Mouse (Mus musculus) forebrain, postnatal 0 days (tissue): ENCODE results near the gene Uckl1. TPM values are rescaled to one million over a fixed set of nuclear protein-coding genes. Genes with fewer than 3 reads are reported as not detected.

Source experiments
- ATAC-seq: fragments of 200-750 bp; cut with Nextera tagmentation; 2 replicates; pipeline ENCODE4 v1.8.0; 2017; ENCODE audit warnings: mild to moderate bottlenecking, moderate library complexity
- DNase-seq: peaks from one replicate; pipeline ENCODE4 v3.0.0-alpha.2; 2015
- H3K27ac ChIP-seq: fragments of 300-500 bp; sonication (generic); 2 replicates; pipeline ENCODE4 v1.5.1; 2014; ENCODE audit warnings: low read depth, mild to moderate bottlenecking, antibody characterized with exemption, low read length, moderate library complexity, mixed read lengths
- H3K27me3 ChIP-seq: fragments of 300-500 bp; sonication (generic); 2 replicates; pipeline ENCODE4 v1.6.1; 2014; ENCODE audit warnings: mild to moderate bottlenecking, low read length, mixed read lengths; ENCODE audit not compliant: insufficient read depth
- H3K36me3 ChIP-seq: fragments of 300-500 bp; sonication (generic); 2 replicates; pipeline ENCODE4 v1.6.1; 2014; ENCODE audit warnings: mild to moderate bottlenecking, moderate library complexity; ENCODE audit not compliant: insufficient read depth
- H3K4me1 ChIP-seq: fragments of 300-500 bp; sonication (generic); 2 replicates; pipeline ENCODE4 v1.6.1; 2014; ENCODE audit warnings: antibody characterized with exemption; ENCODE audit not compliant: insufficient read depth
- H3K4me2 ChIP-seq: fragments of 300-500 bp; sonication (generic); 2 replicates; pipeline ENCODE4 v1.6.1; 2014; ENCODE audit warnings: low read depth, mild to moderate bottlenecking, moderate library complexity
- H3K4me3 ChIP-seq: fragments of 300-500 bp; sonication (generic); 2 replicates; pipeline ENCODE4 v1.5.1; 2014; ENCODE audit warnings: low read depth, low read length, mixed read lengths
- H3K9ac ChIP-seq: fragments of 300-500 bp; sonication (generic); 2 replicates; pipeline ENCODE4 v1.6.1; 2014; ENCODE audit warnings: mild to moderate bottlenecking
- H3K9me3 ChIP-seq: fragments of 300-500 bp; sonication (generic); 2 replicates; pipeline ENCODE4 v1.6.1; 2016; ENCODE audit warnings: low read length
- CTCF ChIP-seq: sonication (generic); IDR thresholded peaks from 2 replicates; pipeline ENCODE4 v1.5.1; 2016; ENCODE audit warnings: antibody characterized with exemption, control low read depth, low read depth
- WGBS: fragments of 180-500 bp; shearing (Covaris S2); extraction: QIAGEN DNeasy Blood & Tissue Kit; methylation state at CpG from one replicate; pipeline ENCODE4 v1.1.7; 2014; 5-methylcytosine and 5-hydroxymethylcytosine counted together
- polyA plus RNA-seq: library from polyadenylated mRNA; unstranded; fragments of >200 nt; fragmentation: Nextera tagmentation; extraction: Ambion mirVana; gene quantifications from 2 replicates; pipeline ENCODE4 v1.2.1, GENCODE M21; 2015
- total RNA-seq: library from RNA; depleted of rRNA; stranded (reverse); fragments of >200 nt; gene quantifications from 2 replicates; pipeline ENCODE4 v1.2.3, GENCODE M21; 2014

Uckl1 gene
- total and polyA plus RNA-seq, 2 experiments from 2014 or later, result 42.7 to 55.8 TPM

DNA sequence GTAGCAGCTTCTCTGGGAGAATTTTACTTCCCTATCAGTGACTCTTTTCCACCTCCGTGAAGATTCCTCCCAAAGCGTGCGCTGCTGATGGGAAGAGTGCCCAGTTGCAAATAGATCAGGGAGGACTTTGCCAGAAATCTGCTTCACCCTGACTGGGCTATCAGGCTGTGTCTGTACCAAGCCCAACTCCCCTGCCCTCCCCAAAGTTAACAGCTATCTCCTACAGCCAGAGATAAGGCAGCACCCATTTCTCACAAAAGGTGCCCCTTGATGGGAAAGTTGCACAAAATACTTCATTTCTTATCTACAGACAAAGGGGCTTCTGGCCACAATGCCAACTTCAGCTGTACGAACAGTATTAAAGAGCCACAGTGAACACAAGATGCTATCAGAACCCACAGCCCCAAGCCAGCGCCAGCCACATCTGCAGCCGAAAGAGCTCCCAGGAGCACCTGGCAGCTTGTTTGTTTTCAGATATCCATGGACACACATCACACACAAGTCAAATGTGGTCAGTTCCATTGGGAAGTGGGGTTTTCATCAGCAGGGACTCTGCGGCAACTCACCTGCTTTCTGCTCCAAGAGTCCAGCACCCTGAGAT is 6.6 kb downstream of the Uckl1 start:
- WGBS, result 74% methylated on average over 7 of the region's 7 CpGs

DNA sequence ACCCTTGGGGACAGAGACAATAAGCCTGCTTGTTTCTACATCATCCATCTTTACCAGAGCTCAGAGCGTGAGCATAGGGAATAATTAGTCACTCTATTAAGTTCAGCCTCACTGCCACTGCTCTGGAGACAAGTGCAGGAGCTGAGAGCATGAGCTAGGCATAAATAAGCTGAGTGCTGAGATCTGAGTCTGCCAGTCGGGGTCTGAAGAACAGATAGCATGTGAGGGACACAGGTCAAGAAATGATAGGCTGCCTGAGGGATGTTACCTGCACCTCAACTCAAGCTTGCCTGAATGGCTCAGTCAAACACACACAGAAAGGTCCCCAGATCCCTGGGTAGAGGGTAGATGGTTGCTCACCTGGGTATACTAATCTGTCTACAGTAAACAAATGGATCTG is 7.6 kb downstream of the Uckl1 start:
- Histone ChIP-seq H3K4me3 (no peak overlapping the region), H3K36me3 (0 out of 2 replicates have a peak, but pooled peaks cover 3% of the 10 kb centered on the region), H3K27me3 (no peaks in the 10 kb centered on the region), H3K4me2 (no peak overlapping the region), H3K9ac (no peak overlapping the region), H3K9me3 (no peaks in the 10 kb centered on the region), H3K4me1 (peaks cover 9% of the 10 kb centered on the region; the same call in 1 of the 2 replicates), H3K27ac (no peak overlapping the region)
- WGBS, result 67% methylated on average over 2 of the region's 2 CpGs
- no peak for DNase-seq
- no peak for TF ChIP-seq CTCF
- ATAC-seq, result no peak

More for the DNA sequence above, 6.6 kb downstream of the Uckl1 start:
- Histone ChIP-seq H3K27me3 (no peaks in the 10 kb centered on the region), H3K36me3 (peaks cover 3% of the 10 kb centered on the region; the same call in 1 of the 2 replicates), H3K27ac (no peak overlapping the region), H3K4me3 (no peak overlapping the region), H3K9me3 (no peaks in the 10 kb centered on the region), H3K4me1 (peaks cover 9% of the 10 kb centered on the region; the same call in 1 of the 2 replicates), H3K9ac (no peak overlapping the region), H3K4me2 (no peak overlapping the region)
- DNase-seq (no peak), ATAC-seq (no peak)
- no peak for TF ChIP-seq CTCF

DNA sequence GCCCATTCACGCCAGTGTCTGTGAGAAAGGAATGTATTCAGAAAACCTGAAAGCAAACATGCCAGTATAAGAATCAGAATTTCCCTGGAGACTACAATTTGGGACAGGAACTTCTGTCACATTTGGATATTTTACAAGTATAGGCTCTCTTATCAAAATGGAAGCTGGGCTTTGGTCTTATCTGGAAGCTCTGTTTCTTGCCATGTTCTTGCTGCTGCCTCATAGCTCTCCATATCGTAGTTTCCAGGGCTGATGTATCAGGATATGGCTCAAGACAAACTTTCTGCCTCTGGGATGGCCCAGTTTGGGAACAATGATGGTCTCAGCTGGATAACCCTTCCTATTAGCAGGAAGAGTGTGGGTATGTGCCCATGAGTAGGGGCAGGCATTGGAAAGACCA is 8.1 kb downstream of the Uckl1 start:
- no peak for DNase-seq
- H3K27me3 ChIP-seq, result no peaks in the 10 kb centered on the region
- no peak for ATAC-seq
- 0 out of 2 replicates have a peak, but pooled peaks cover 3% of the 10 kb centered on the region for H3K36me3 ChIP-seq
- no peak overlapping the region for H3K27ac ChIP-seq
- no peaks in the 10 kb centered on the region for H3K9me3 ChIP-seq
- peaks cover 9% of the 10 kb centered on the region; the same call in 1 of the 2 replicates for H3K4me1 ChIP-seq
- H3K9ac ChIP-seq, result no peak overlapping the region
- WGBS, result 88% methylated on average over 2 of the region's 2 CpGs
- no peak overlapping the region for H3K4me2 ChIP-seq
- no peak for TF ChIP-seq CTCF
- H3K4me3 ChIP-seq, result no peak overlapping the region

DNA sequence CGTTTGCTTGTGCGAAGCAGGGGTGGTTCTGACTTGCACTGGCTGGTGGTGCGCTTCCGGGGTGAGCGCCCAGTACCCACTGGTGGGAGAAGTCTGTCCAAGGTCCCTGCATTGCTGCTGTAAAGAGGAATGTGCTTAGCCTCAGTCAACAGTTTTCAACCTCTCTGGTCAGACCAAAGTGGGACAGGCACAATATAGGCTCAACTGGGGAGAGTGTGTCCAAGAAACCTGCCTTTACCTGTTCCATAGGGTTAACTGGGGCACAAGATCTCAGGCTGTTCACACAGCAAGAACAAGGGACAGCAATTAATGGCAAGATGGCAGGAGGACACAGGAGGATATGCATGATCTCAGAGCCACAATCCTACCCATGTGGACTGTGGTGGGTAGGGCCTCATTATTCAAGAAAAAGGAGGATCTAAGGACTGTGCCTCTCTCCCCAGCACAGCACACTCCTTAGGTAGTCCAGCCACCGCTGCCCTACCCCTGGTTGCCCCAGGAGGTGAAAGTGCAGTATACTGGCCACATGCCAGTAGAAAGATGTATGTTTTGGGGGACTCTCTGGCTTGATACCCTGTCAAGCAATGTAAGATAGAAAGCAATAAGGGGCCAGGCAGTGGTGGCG is 9.7 kb downstream of the Uckl1 start:
- Histone ChIP-seq H3K36me3 (0 out of 2 replicates have a peak, but pooled peaks cover 3% of the 10 kb centered on the region), H3K27me3 (no peaks in the 10 kb centered on the region), H3K4me3 (no peak overlapping the region), H3K9me3 (no peaks in the 10 kb centered on the region), H3K27ac (no peak overlapping the region), H3K4me1 (0 out of 2 replicates have a peak, but pooled peaks cover 1% of the 10 kb centered on the region), H3K9ac (no peak overlapping the region), H3K4me2 (no peak overlapping the region)
- WGBS, result 94% methylated on average over 7 of the region's 7 CpGs
- ATAC-seq (no peak), DNase-seq (no peak)
- TF ChIP-seq CTCF, result no peak

DNA sequence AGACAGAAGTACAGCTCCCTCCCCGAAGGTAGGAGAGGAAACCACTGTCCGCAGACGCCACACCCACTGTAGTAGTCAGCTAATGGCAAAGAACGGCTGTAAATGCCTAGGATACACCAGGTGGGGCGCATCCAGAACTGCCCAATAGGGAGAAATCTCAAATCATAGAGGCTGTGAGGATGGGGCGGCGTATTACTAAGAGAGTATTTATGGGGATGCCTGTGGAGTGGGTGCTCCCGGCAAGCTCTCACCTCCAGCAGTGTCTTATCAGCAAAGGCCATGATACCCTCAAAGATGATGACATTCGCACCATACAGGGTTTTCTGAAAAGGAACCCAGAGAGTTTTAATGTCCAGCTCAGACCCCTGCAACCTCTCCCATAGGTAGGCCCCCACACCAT is 10.7 kb downstream of the Uckl1 start:
- H3K27ac ChIP-seq, result no peak overlapping the region
- no peak overlapping the region for H3K9ac ChIP-seq
- no peaks in the 10 kb centered on the region for H3K9me3 ChIP-seq
- 0 out of 2 replicates have a peak, but pooled peaks cover 3% of the 10 kb centered on the region for H3K36me3 ChIP-seq
- H3K4me1 ChIP-seq, result no peaks in the 10 kb centered on the region
- WGBS, result 94% methylated on average over 9 of the region's 9 CpGs
- ATAC-seq (no peak), DNase-seq (no peak)
- TF ChIP-seq CTCF, result no peak
- no peak overlapping the region for H3K4me3 ChIP-seq
- no peak overlapping the region for H3K4me2 ChIP-seq
- no peaks in the 10 kb centered on the region for H3K27me3 ChIP-seq

DNA sequence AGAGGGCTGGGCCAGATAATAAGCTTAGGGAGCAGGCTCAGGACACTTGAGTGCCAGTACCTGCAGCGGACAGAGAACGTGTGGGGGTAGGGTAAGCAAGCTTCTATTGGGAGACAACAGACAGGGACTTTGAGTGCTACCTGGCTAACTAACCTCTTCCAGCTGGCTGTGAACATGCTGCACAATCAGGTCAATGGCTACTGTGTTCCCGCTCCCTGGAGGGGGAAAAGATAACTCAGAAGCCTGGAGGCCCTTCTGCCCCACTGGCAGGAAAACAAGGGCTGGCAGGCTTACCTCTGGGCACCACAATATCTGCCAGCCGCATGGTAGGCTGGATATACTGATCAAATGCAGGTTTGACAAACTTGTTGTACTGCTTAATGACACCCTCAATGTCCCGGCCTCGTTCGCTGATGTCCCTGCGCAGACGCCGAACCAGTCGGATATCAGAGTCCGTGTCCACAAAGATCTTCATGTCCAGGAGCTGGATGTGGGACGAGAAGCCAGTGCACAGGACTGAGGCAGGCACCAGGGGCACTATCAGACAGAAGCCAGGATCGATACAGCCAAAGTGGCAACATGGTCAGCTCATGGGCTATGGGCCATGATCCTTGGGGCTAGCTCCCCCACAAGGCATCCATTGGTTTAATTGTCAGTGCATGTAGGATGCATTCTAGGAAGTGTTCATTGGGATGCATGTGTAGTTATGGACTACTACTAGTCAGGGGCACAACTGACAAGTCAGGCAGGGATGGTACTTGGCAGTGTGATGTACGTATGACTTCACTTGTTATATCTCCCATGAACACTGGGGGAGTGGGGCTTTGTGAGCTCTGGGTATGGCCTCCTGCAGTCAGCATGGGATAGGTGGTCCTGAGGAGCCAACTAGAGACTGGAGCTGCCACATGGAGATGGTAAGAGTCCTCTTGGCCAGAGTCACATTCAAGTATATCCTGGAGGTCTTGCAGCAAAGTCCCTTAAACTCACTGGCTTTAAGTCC is 11.5 kb downstream of the Uckl1 start:
- Histone ChIP-seq H3K9me3 (no peaks in the 10 kb centered on the region), H3K27me3 (no peaks in the 10 kb centered on the region), H3K4me1 (no peaks in the 10 kb centered on the region), H3K27ac (no peak overlapping the region), H3K4me2 (no peak overlapping the region), H3K36me3 (0 out of 2 replicates have a peak, but pooled peaks cover 3% of the 10 kb centered on the region), H3K4me3 (no peak overlapping the region), H3K9ac (no peak overlapping the region)
- WGBS, result 92% methylated on average over 15 of the region's 15 CpGs
- no peak for ATAC-seq
- no peak for DNase-seq
- no peak for TF ChIP-seq CTCF
